Mouse (Mus musculus): ENCODE data around the gene Wdr64. TPM values are rescaled to one million over a fixed set of nuclear protein-coding genes. Genes with fewer than 3 reads are reported as not detected.

Wdr64 gene
- total RNA-seq, 2 experiments from 2014 or later = not detected

GRCm38 (mm10) chr1:175708013-175708412 lies 9.6 kb downstream of the Wdr64 start:
- DNase-seq = no peak

GRCm38 (mm10) chr1:175712338-175712909 lies 14.0 kb downstream of the Wdr64 start:
- peak; percentile 9 for DNase-seq
- intact Hi-C loops (cut with DNase I; ENCODE audit: low total_unique reads) = no loop called here

More at GRCm38 (mm10) chr1:175708013-175708412, 9.6 kb downstream of the Wdr64 start:
- intact Hi-C loops (cut with DNase I; ENCODE audit: low total_unique reads) = no loop called here

GRCm38 (mm10) chr1:175716832-175717231 lies 18.4 kb downstream of the Wdr64 start:
- intact Hi-C loops (cut with DNase I; ENCODE audit: low total_unique reads) = no loop called here
- DNase-seq = no peak

GRCm38 (mm10) chr1:175725771-175726170 lies 27.4 kb downstream of the Wdr64 start:
- intact Hi-C loops (cut with DNase I; ENCODE audit: low total_unique reads) = no loop called here
- no peak for DNase-seq

- intact Hi-C loops (cut with DNase I; ENCODE audit: low total_unique reads) = no loop called here
- DNase-seq = no peak
Measured at GRCm38 (mm10) chr1:175754576-175755364, 56.4 kb downstream of the Wdr64 start.

GRCm38 (mm10) chr1:175794668-175795067 lies 96.3 kb downstream of the Wdr64 start:
- no peak for DNase-seq
- intact Hi-C loops (cut with DNase I; ENCODE audit: low total_unique reads) = no loop called here

- intact Hi-C loops (cut with DNase I; ENCODE audit: low total_unique reads) = no loop called here
- no peak for DNase-seq
Measured at GRCm38 (mm10) chr1:175808356-175808755, 110.0 kb downstream of the Wdr64 start.

- intact Hi-C loops (cut with DNase I; ENCODE audit: low total_unique reads) = no loop called here
- no peak for DNase-seq
Measured at GRCm38 (mm10) chr1:175811625-175812024, 113.2 kb downstream of the Wdr64 start.

GRCm38 (mm10) chr1:175823815-175824438 lies 125.5 kb downstream of the Wdr64 start:
- DNase-seq = no peak

GRCm38 (mm10) chr1:175828539-175828938 lies 130.1 kb downstream of the Wdr64 start:
- DNase-seq = no peak
- intact Hi-C loops (cut with DNase I; ENCODE audit: low total_unique reads) = no loop called here

More at GRCm38 (mm10) chr1:175823815-175824438, 125.5 kb downstream of the Wdr64 start:
- intact Hi-C loops (cut with DNase I; ENCODE audit: low total_unique reads) = no loop called here

- intact Hi-C loops (cut with DNase I; ENCODE audit: low total_unique reads) = no loop called here
- DNase-seq = no peak
Measured at GRCm38 (mm10) chr1:175829220-175829619, 130.8 kb downstream of the Wdr64 start.

GRCm38 (mm10) chr1:175855515-175855914 lies 157.1 kb downstream of the Wdr64 start:
- intact Hi-C loops (cut with DNase I; ENCODE audit: low total_unique reads) = no loop called here
- no peak for DNase-seq

Other genes with a start within 250 kb of the Wdr64 start
- gene Rgs7, start 206.1 kb upstream of the Wdr64 start, total RNA-seq (2021) = under 1 TPM; 0.12 to 0.22 TPM
- gene Kmo, start 78.2 kb upstream of the Wdr64 start, total RNA-seq (2021) = under 1 TPM; 0.08 to 0.11 TPM
- 100 to 1,000 TPM; 248 to 299 TPM for gene Fh1, start 73.0 kb upstream of the Wdr64 start, total RNA-seq (2021)
- 1 to 10 TPM; 6.8 to 8.5 TPM for gene Opn3, start 5.8 kb upstream of the Wdr64 start, total RNA-seq (2021)
- gene Chml, start 5.7 kb upstream of the Wdr64 start, total RNA-seq (2021) = 1 to 10 TPM; 3.0 to 4.5 TPM
- gene Exo1, start 182.0 kb downstream of the Wdr64 start, total RNA-seq (2021) = 1 to 10 TPM; 1.3 to 2.4 TPM
- gene Gm38100, start 221.7 kb downstream of the Wdr64 start, total RNA-seq (2021) = not detected

Data from gastrocnemius, postnatal 14 days (tissue).